In genomic region chr2:21958802-21959201, GRCm38 (mm10) we compare ENCODE assay signal across 8 mouse cellular contexts.
DNase-seq lines count a peak whose midpoint lies in the region; ATAC-seq lines count a peak whose summit lies in the region.
"Had no signal": no experiment of that assay in that cellular context is flagged by ENCODE, and none has a peak within 500 bp of the region (broad histone marks: within the 10 kb centered on the region; RNA-seq: fewer than 3 reads in every experiment).

No protein-coding gene starts in this region.

- peak overlapping the region; percentile 49 for H3K4me2 ChIP-seq in liver, embryonic 11.5 days
- 0 out of 2 replicates have a peak overlapping the region, but pooled peaks have one; percentile 24 for H3K4me2 ChIP-seq in forebrain, embryonic 12.5 days
- H3K4me2 ChIP-seq in limb, embryonic 13.5 days (replicated peaks), result peak overlapping the region; percentile 47
- H3K4me2 ChIP-seq in stomach, embryonic 14.5 days (replicated peaks; ENCODE audit: low read depth, low read length), result peak overlapping the region; percentile 27

- no peak for DNase-seq in liver, embryonic 11.5 days (ENCODE audit: low spot score)
- no peak for DNase-seq in liver
- no peak for DNase-seq in embryo, embryonic 10.5 days (ENCODE audit: low spot score)
- DNase-seq: gastrocnemius, postnatal 14 days had no signal

- WGBS in liver, embryonic 11.5 days, result 61% methylated on average over 3 of the region's 3 CpGs
- 39% methylated on average over 3 of the region's 3 CpGs for WGBS in forebrain, embryonic 12.5 days
- WGBS in limb, embryonic 13.5 days, result 48% methylated on average over 3 of the region's 3 CpGs
- 43% methylated on average over 3 of the region's 3 CpGs for WGBS in stomach, embryonic 14.5 days

- no peak overlapping the region for H3K9ac ChIP-seq in liver, embryonic 11.5 days (ENCODE audit: low read depth, low read length)
- no peak overlapping the region for H3K9ac ChIP-seq in forebrain, embryonic 12.5 days
- H3K9ac ChIP-seq in limb, embryonic 13.5 days, result no peak overlapping the region
- H3K9ac ChIP-seq in stomach, embryonic 14.5 days (replicated peaks; ENCODE audit: low read depth, low read length), result no peak overlapping the region

- no peaks in the 10 kb centered on the region for H3K27me3 ChIP-seq in liver, embryonic 11.5 days (replicated peaks; ENCODE audit: control insufficient read depth, insufficient read depth, low read length)
- H3K27me3 ChIP-seq in forebrain, embryonic 12.5 days, result no peaks in the 10 kb centered on the region
- no peaks in the 10 kb centered on the region for H3K27me3 ChIP-seq in limb, embryonic 13.5 days
- no peaks in the 10 kb centered on the region for H3K27me3 ChIP-seq in stomach, embryonic 14.5 days (ENCODE audit: control insufficient read depth, insufficient read depth, low read length)

- no peak overlapping the region for H3K27ac ChIP-seq in liver, embryonic 11.5 days (ENCODE audit: low read depth, low read length)
- H3K27ac ChIP-seq in forebrain, embryonic 12.5 days, result no peak overlapping the region
- H3K27ac ChIP-seq in limb, embryonic 13.5 days, result no peak overlapping the region
- H3K27ac ChIP-seq in stomach, embryonic 14.5 days (ENCODE audit: low read length), result no peak overlapping the region

- H3K4me1 ChIP-seq in liver, embryonic 11.5 days (replicated peaks; ENCODE audit: control insufficient read depth, insufficient read depth, low read length), result peaks cover 5% of the 10 kb centered on the region; the same call in 1 of the 2 replicates
- H3K4me1 ChIP-seq in forebrain, embryonic 12.5 days, result peaks cover 22% of the 10 kb centered on the region
- peaks cover 17% of the 10 kb centered on the region for H3K4me1 ChIP-seq in limb, embryonic 13.5 days
- H3K4me1 ChIP-seq in stomach, embryonic 14.5 days (ENCODE audit: control insufficient read depth, insufficient read depth, low read length), result no peaks in the 10 kb centered on the region

- ATAC-seq in liver, embryonic 11.5 days (replicated peaks; ENCODE audit: low FRiP score), result 0 out of 2 replicates have a peak, but pooled peaks have one; percentile 6
- ATAC-seq in forebrain, embryonic 12.5 days (ENCODE audit: low FRiP score), result peak; percentile 5; the same call in 1 of the 2 replicates
- no peak for ATAC-seq in limb, embryonic 13.5 days (ENCODE audit: low FRiP score, low read depth)
- no peak for ATAC-seq in stomach, embryonic 14.5 days (ENCODE audit: insufficient number of reproducible peaks, insufficient read depth, low FRiP score, low read depth)
- no peak for ATAC-seq in inflammation-experienced regulatory T-cells, adult 6 months

- peak overlapping the region; percentile 15; the same call in 1 of the 2 replicates for H3K4me3 ChIP-seq in liver, embryonic 11.5 days (ENCODE audit: low read depth, low read length)
- no peak overlapping the region for H3K4me3 ChIP-seq in forebrain, embryonic 12.5 days (replicated peaks)
- peak overlapping the region; percentile 15; the same call in 1 of the 2 replicates for H3K4me3 ChIP-seq in limb, embryonic 13.5 days
- no peak overlapping the region for H3K4me3 ChIP-seq in stomach, embryonic 14.5 days (ENCODE audit: low read depth, low read length)

- no peaks in the 10 kb centered on the region for H3K9me3 ChIP-seq in liver, embryonic 11.5 days (ENCODE audit: control insufficient read depth, low read length)
- no peaks in the 10 kb centered on the region for H3K9me3 ChIP-seq in forebrain, embryonic 12.5 days
- H3K9me3 ChIP-seq in limb, embryonic 13.5 days, result no peaks in the 10 kb centered on the region
- no peaks in the 10 kb centered on the region for H3K9me3 ChIP-seq in stomach, embryonic 14.5 days (ENCODE audit: control insufficient read depth, low read depth, low read length)

- H3K36me3 ChIP-seq in liver, embryonic 11.5 days (ENCODE audit: control insufficient read depth, insufficient read depth, low read length), result no peaks in the 10 kb centered on the region
- H3K36me3 ChIP-seq in forebrain, embryonic 12.5 days (replicated peaks), result no peaks in the 10 kb centered on the region
- H3K36me3 ChIP-seq in limb, embryonic 13.5 days, result no peaks in the 10 kb centered on the region
- no peaks in the 10 kb centered on the region for H3K36me3 ChIP-seq in stomach, embryonic 14.5 days (ENCODE audit: control insufficient read depth, insufficient read depth, low read length)

Comparison
In these comparisons a context has a peak if more than half of its experiments do, and no peak if none do; other contexts are left out.
1. ATAC-seq: peak in liver, embryonic 11.5 days (single experiment) and forebrain, embryonic 12.5 days (single experiment); none in limb, embryonic 13.5 days (single experiment), stomach, embryonic 14.5 days (single experiment) and inflammation-experienced regulatory T-cells, adult 6 months (single experiment).
2. H3K4me3 ChIP-seq: peak in liver, embryonic 11.5 days (single experiment) and limb, embryonic 13.5 days (single experiment); none in forebrain, embryonic 12.5 days (single experiment) and stomach, embryonic 14.5 days (single experiment).
3. Peak in every context shown above with its lines, with median percentiles within 50 percentile points of each other: H3K4me2 ChIP-seq.